ENCODE assay signal across 9 mouse cellular contexts in genomic region chr13:112659986-112660573, GRCm38 (mm10). TPM values are rescaled to one million over a fixed set of nuclear protein-coding genes. Genes with fewer than 3 reads are reported as not detected.
DNase-seq lines count a peak whose midpoint lies in the region; ATAC-seq and TF ChIP-seq lines count a peak whose summit lies in the region.
"Had no signal": no experiment of that assay in that cellular context is flagged by ENCODE, and none has a peak within 500 bp of the region (broad histone marks: within the 10 kb centered on the region; RNA-seq: fewer than 3 reads in every experiment).

No protein-coding gene starts in this region.

- WGBS in kidney, postnatal 0 days: 2% methylated on average over 10 of the region's 10 CpGs
- WGBS in embryonic facial prominence, embryonic 11.5 days: 5% methylated on average over 10 of the region's 10 CpGs
- 3% methylated on average over 10 of the region's 10 CpGs for whole genome bisulfite sequencing in hindbrain, postnatal 0 days
- WGBS in midbrain, postnatal 0 days: 2% methylated on average over 10 of the region's 10 CpGs

- 0 out of 2 replicates have a peak, but pooled peaks have one; percentile 44 for ATAC-seq in kidney, postnatal 0 days (replicated peaks; ENCODE audit: low FRiP score, low read depth)
- peak; percentile 22; the same call in 1 of the 2 replicates for ATAC-seq in embryonic facial prominence, embryonic 11.5 days (replicated peaks; ENCODE audit: insufficient number of reproducible peaks, low FRiP score, low TSS enrichment, low read depth)
- ATAC-seq in hindbrain, postnatal 0 days: peak; percentile 27
- ATAC-seq in midbrain, postnatal 0 days (ENCODE audit: low FRiP score): 0 out of 2 replicates have a peak, but pooled peaks have one; percentile 18

- H3K27me3 ChIP-seq in kidney, postnatal 0 days (ENCODE audit: insufficient read depth, low read length): no peaks in the 10 kb centered on the region
- no peaks in the 10 kb centered on the region for H3K27me3 ChIP-seq in embryonic facial prominence, embryonic 11.5 days (ENCODE audit: control insufficient read depth, insufficient read depth, low read length)
- no peaks in the 10 kb centered on the region for H3K27me3 ChIP-seq in hindbrain, postnatal 0 days (ENCODE audit: insufficient read depth, low read length)
- H3K27me3 ChIP-seq in midbrain, postnatal 0 days (ENCODE audit: insufficient read depth, low read length): no peaks in the 10 kb centered on the region

- no peaks in the 10 kb centered on the region for H3K36me3 ChIP-seq in kidney, postnatal 0 days (ENCODE audit: insufficient read depth, low read length)
- no peaks in the 10 kb centered on the region for H3K36me3 ChIP-seq in embryonic facial prominence, embryonic 11.5 days (replicated peaks; ENCODE audit: control insufficient read depth, insufficient read depth, low read depth, low read length)
- no peaks in the 10 kb centered on the region for H3K36me3 ChIP-seq in hindbrain, postnatal 0 days (ENCODE audit: insufficient read depth, low read length)
- no peaks in the 10 kb centered on the region for H3K36me3 ChIP-seq in midbrain, postnatal 0 days (ENCODE audit: insufficient read depth, low read length)

- H3K27ac ChIP-seq in kidney, postnatal 0 days: no peak overlapping the region
- no peak overlapping the region for H3K27ac ChIP-seq in embryonic facial prominence, embryonic 11.5 days (replicated peaks; ENCODE audit: low read depth, low read length)
- H3K27ac ChIP-seq in hindbrain, postnatal 0 days: 0 out of 2 replicates have a peak overlapping the region, but pooled peaks have one; percentile 76
- no peak overlapping the region for H3K27ac ChIP-seq in midbrain, postnatal 0 days (ENCODE audit: low read depth, low read length)

- H3K4me2 ChIP-seq in kidney, postnatal 0 days (ENCODE audit: low read length): peak overlapping the region; percentile 97
- H3K4me2 ChIP-seq in embryonic facial prominence, embryonic 11.5 days (ENCODE audit: low read depth, low read length): peak overlapping the region; percentile 53
- peak overlapping the region; percentile 74 for H3K4me2 ChIP-seq in hindbrain, postnatal 0 days (ENCODE audit: low read depth, low read length)
- H3K4me2 ChIP-seq in midbrain, postnatal 0 days (ENCODE audit: low read depth, low read length, poor library complexity, severe bottlenecking): peak overlapping the region; percentile 58

- no peak for TF ChIP-seq CTCF in kidney, postnatal 0 days (IDR thresholded peaks at IDR 0.05; ENCODE audit: low read depth)
- TF ChIP-seq CTCF in hindbrain, postnatal 0 days (IDR thresholded peaks at IDR 0.05; ENCODE audit: low read depth): no peak
- no peak for TF ChIP-seq CTCF in midbrain, postnatal 0 days (IDR thresholded peaks at IDR 0.05)

- DNase-seq in kidney, postnatal 0 days (ENCODE audit: low spot score): no peak
- no peak for DNase-seq in kidney, postnatal 36 days
- DNase-seq in embryonic facial prominence, embryonic 11.5 days (ENCODE audit: low spot score): no peak
- no peak for DNase-seq in hindbrain, postnatal 0 days (ENCODE audit: low spot score)
- no peak for DNase-seq in midbrain, postnatal 0 days (ENCODE audit: low spot score)
- no peak for DNase-seq in adrenal gland, postnatal 10 days
- no peak for DNase-seq in adrenal gland, postnatal 4 days (ENCODE audit: low spot score in 2 of 2)
- no peak for DNase-seq in gastrocnemius, postnatal 10 days

- peaks cover 4% of the 10 kb centered on the region; the same call in 1 of the 2 replicates for H3K4me1 ChIP-seq in kidney, postnatal 0 days (replicated peaks; ENCODE audit: insufficient read depth, low read length)
- no peaks in the 10 kb centered on the region for H3K4me1 ChIP-seq in embryonic facial prominence, embryonic 11.5 days (ENCODE audit: control insufficient read depth, insufficient read depth, low read length)
- no peaks in the 10 kb centered on the region for H3K4me1 ChIP-seq in hindbrain, postnatal 0 days (ENCODE audit: insufficient read depth, low read length)
- no peaks in the 10 kb centered on the region; the same call in 1 of the 2 replicates for H3K4me1 ChIP-seq in midbrain, postnatal 0 days (ENCODE audit: insufficient read depth, low read length)

- peak overlapping the region; percentile 82 for H3K4me3 ChIP-seq in kidney, postnatal 0 days (replicated peaks; ENCODE audit: low read depth, low read length)
- H3K4me3 ChIP-seq in embryonic facial prominence, embryonic 11.5 days (ENCODE audit: low read depth, low read length): peak overlapping the region; percentile 56
- H3K4me3 ChIP-seq in hindbrain, postnatal 0 days (ENCODE audit: low read length): peak overlapping the region; percentile 77
- peak overlapping the region; percentile 75 for H3K4me3 ChIP-seq in midbrain, postnatal 0 days (ENCODE audit: low read depth, low read length)

- H3K9ac ChIP-seq in kidney, postnatal 0 days (ENCODE audit: low read depth, low read length): no peak overlapping the region
- no peak overlapping the region for H3K9ac ChIP-seq in embryonic facial prominence, embryonic 11.5 days (replicated peaks; ENCODE audit: low read length)
- peak overlapping the region; percentile 68 for H3K9ac ChIP-seq in hindbrain, postnatal 0 days (replicated peaks; ENCODE audit: low read length)
- no peak overlapping the region; the same call in 1 of the 2 replicates for H3K9ac ChIP-seq in midbrain, postnatal 0 days (replicated peaks; ENCODE audit: low read length, poor library complexity, severe bottlenecking)

- no peaks in the 10 kb centered on the region for H3K9me3 ChIP-seq in kidney, postnatal 0 days (replicated peaks; ENCODE audit: low read length)
- H3K9me3 ChIP-seq in embryonic facial prominence, embryonic 11.5 days (replicated peaks; ENCODE audit: control insufficient read depth, low read length): no peaks in the 10 kb centered on the region
- H3K9me3 ChIP-seq in hindbrain, postnatal 0 days (ENCODE audit: low read length): no peaks in the 10 kb centered on the region
- H3K9me3 ChIP-seq in midbrain, postnatal 0 days (ENCODE audit: low read length): no peaks in the 10 kb centered on the region

RNA-seq across cellular contexts. Expression of gene Slc38a9, which starts 0.5 kb away (rescaled TPM):
- 11.3 and 11.8 TPM in 2 replicates for polyA plus RNA-seq in kidney, postnatal 0 days (2015; fragmentation: Nextera tagmentation; extraction: Ambion mirVana)
- 10.8 and 12.2 TPM in 2 replicates for polyA plus RNA-seq in embryonic facial prominence, embryonic 11.5 days (2014; fragmentation: Nextera tagmentation; extraction: Ambion mirVana)
- total RNA-seq in hindbrain, postnatal 0 days (2014; rRNA removed): 8.1 and 11.6 TPM in 2 replicates
- 9.7 and 10.3 TPM in 2 replicates for polyA plus RNA-seq in hindbrain, postnatal 0 days (2015; fragmentation: Nextera tagmentation; extraction: Ambion mirVana)
- total RNA-seq in midbrain, postnatal 0 days (2014; rRNA removed): 12.1 and 14.4 TPM in 2 replicates
- polyA plus RNA-seq in midbrain, postnatal 0 days (2015; fragmentation: Nextera tagmentation; extraction: Ambion mirVana): 8.6 and 10.8 TPM in 2 replicates
- total RNA-seq in adrenal gland, postnatal 10 days (2021): 10 to 100 TPM; 13.1 to 28.0 TPM
- total RNA-seq in adrenal gland, postnatal 4 days (2021): 10 to 100 TPM; 36.8 to 38.6 TPM
- total RNA-seq in gastrocnemius, postnatal 10 days (2021): 1 to 10 TPM; 5.6 to 8.4 TPM

RNA-seq across cellular contexts. Expression of gene Ddx4, which starts 7.8 kb away (rescaled TPM):
- 0.36 and 0.47 TPM in 2 replicates for polyA plus RNA-seq in kidney, postnatal 0 days (2015; fragmentation: Nextera tagmentation; extraction: Ambion mirVana)
- 0.81 and 1.1 TPM in 2 replicates for polyA plus RNA-seq in embryonic facial prominence, embryonic 11.5 days (2014; fragmentation: Nextera tagmentation; extraction: Ambion mirVana)
- 0.32 and 0.37 TPM in 2 replicates for total RNA-seq in hindbrain, postnatal 0 days (2014; rRNA removed)
- 0.41 and 1.00 TPM in 2 replicates for polyA plus RNA-seq in hindbrain, postnatal 0 days (2015; fragmentation: Nextera tagmentation; extraction: Ambion mirVana)
- total RNA-seq in midbrain, postnatal 0 days (2014; rRNA removed): 0.11 and 0.33 TPM in 2 replicates
- polyA plus RNA-seq in midbrain, postnatal 0 days (2015; fragmentation: Nextera tagmentation; extraction: Ambion mirVana): 0.23 and 0.59 TPM in 2 replicates
- under 1 TPM; 0.15 to 0.39 TPM for total RNA-seq in adrenal gland, postnatal 10 days (2021)
- 1 to 10 TPM in 1 of 2 experiments, under 1 TPM in 1; 0.79 to 1.2 TPM for total RNA-seq in adrenal gland, postnatal 4 days (2021)
- under 1 TPM; 0.11 to 0.12 TPM for total RNA-seq in gastrocnemius, postnatal 10 days (2021)
- polyA plus RNA-seq: large intestine, adult 2 months had no signal
